Comparison of ENCODE assay signal across 8 mouse cellular contexts in the genomic region with DNA sequence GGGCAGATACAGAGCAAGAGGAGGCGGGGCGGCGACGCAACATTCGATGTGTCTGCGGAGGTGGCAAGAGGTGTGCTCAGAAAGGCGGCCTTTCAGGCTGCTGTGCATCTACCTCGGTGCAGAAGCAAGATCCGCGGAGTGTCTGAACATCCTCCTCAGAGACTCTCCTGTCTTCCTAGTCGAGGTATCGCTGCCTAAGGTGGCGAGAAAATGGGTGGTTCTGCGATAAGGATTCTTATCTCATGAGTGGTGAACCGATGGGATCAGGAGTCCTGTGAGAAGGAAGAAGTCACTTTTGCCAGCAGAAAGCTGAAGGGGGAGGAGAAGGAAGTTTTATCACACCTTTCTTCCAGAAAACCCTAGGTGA. TPM values are rescaled to one million over a fixed set of nuclear protein-coding genes. Genes with fewer than 3 reads are reported as not detected.
DNase-seq lines count a peak whose midpoint lies in the region; ATAC-seq and TF ChIP-seq lines count a peak whose summit lies in the region.

No protein-coding gene starts in this region.

- 1% methylated on average over 15 of the region's 15 CpGs for WGBS in liver, embryonic 12.5 days (ENCODE audit: insufficient replicate concordance)

- intact Hi-C loops in gastrocnemius, adult 2 months (cut with DNase I), result no loop called here

- H3K9ac ChIP-seq in liver, embryonic 12.5 days, result peak overlapping the region; percentile 47

- TF ChIP-seq POLR2A in testis, adult 2 months (IDR thresholded peaks at IDR 0.05; ENCODE audit: control insufficient read depth, low read depth, low read length), result no peak

- TF ChIP-seq CTCF in gastrocnemius, adult 2 months (IDR thresholded peaks at IDR 0.05), result no peak
- no peak for TF ChIP-seq CTCF in testis, adult 2 months (IDR thresholded peaks at IDR 0.05; ENCODE audit: control insufficient read depth, insufficient read depth, insufficient replicate concordance, low read depth, low read length)

- H3K27ac ChIP-seq in gastrocnemius, adult 2 months, result no peak overlapping the region
- peak overlapping the region; percentile 3; the same call in 1 of the 2 replicates for H3K27ac ChIP-seq in testis, adult 2 months (ENCODE audit: control insufficient read depth, insufficient read depth, low read depth, low read length)
- H3K27ac ChIP-seq in liver, embryonic 12.5 days, result no peak overlapping the region

- peaks cover 14% of the 10 kb centered on the region for H3K4me1 ChIP-seq in testis, adult 2 months (ENCODE audit: control insufficient read depth, insufficient read depth, low read length)
- H3K4me1 ChIP-seq in liver, embryonic 12.5 days, result peaks cover 64% of the 10 kb centered on the region

- no peak for DNase-seq in gastrocnemius, adult 2 months
- no peak for DNase-seq in gastrocnemius, adult 8-10 months (ENCODE audit: low spot score in 2 of 2)
- no peak for DNase-seq in testis, postnatal 14 days (ENCODE audit: low spot score)
- DNase-seq in ovary, postnatal 10 days (ENCODE audit: low spot score), result no peak
- no peak for DNase-seq in cerebellum, postnatal 25 days
- DNase-seq in cerebellum, adult 9-11 months, result no peak

- no peak for ATAC-seq in liver, embryonic 12.5 days

- H3K4me2 ChIP-seq in liver, embryonic 12.5 days, result peak overlapping the region; percentile 96

- peaks cover 2% of the 10 kb centered on the region for H3K27me3 ChIP-seq in testis, adult 2 months (ENCODE audit: control insufficient read depth, insufficient read depth, low read length)
- H3K27me3 ChIP-seq in liver, embryonic 12.5 days (replicated peaks), result peaks cover 64% of the 10 kb centered on the region

- no peaks in the 10 kb centered on the region for H3K36me3 ChIP-seq in testis, adult 2 months (ENCODE audit: control insufficient read depth, insufficient read depth, low read length)
- H3K36me3 ChIP-seq in liver, embryonic 12.5 days, result peaks cover 16% of the 10 kb centered on the region

- peak overlapping the region; percentile 81 for H3K4me3 ChIP-seq in gastrocnemius, adult 2 months
- H3K4me3 ChIP-seq in testis, adult 2 months (ENCODE audit: control insufficient read depth, low read depth, low read length), result peak overlapping the region; percentile 68
- H3K4me3 ChIP-seq in liver, embryonic 12.5 days, result peak overlapping the region; percentile 69

- no peaks in the 10 kb centered on the region for H3K9me3 ChIP-seq in liver, embryonic 12.5 days (replicated peaks)

RNA-seq across cellular contexts. Expression of gene Hic1, which starts 4.5 kb away (rescaled TPM):
- 1 to 10 TPM; 4.6 to 6.6 TPM for total RNA-seq in gastrocnemius, adult 2 months (2021)
- total RNA-seq in gastrocnemius, adult 8-10 months (2022), result 1 to 10 TPM; 2.7 to 5.0 (median 4.0) TPM
- polyA plus RNA-seq in testis, adult 2 months (2012; rRNA removed), result 1.3 and 1.7 TPM in 2 replicates
- polyA plus RNA-seq in liver, embryonic 12.5 days (2016; fragmentation: Nextera tagmentation; extraction: Ambion mirVana), result 4.6 and 5.8 TPM in 2 replicates

RNA-seq across cellular contexts. Expression of gene Ovca2, which starts 4.9 kb away (rescaled TPM):
- 1 to 10 TPM; 2.5 to 3.6 TPM for total RNA-seq in gastrocnemius, adult 2 months (2021)
- 1 to 10 TPM; 2.0 to 4.5 (median 2.3) TPM for total RNA-seq in gastrocnemius, adult 8-10 months (2022)
- 9.1 and 10.2 TPM in 2 replicates for polyA plus RNA-seq in testis, adult 2 months (2012; rRNA removed)
- polyA plus RNA-seq in liver, embryonic 12.5 days (2016; fragmentation: Nextera tagmentation; extraction: Ambion mirVana), result 17.6 and 17.9 TPM in 2 replicates

RNA-seq across cellular contexts. Expression of gene Dph1, which starts 17.3 kb away (rescaled TPM):
- 1 to 10 TPM; 5.5 to 6.2 TPM for total RNA-seq in gastrocnemius, adult 2 months (2021)
- total RNA-seq in gastrocnemius, adult 8-10 months (2022), result 1 to 10 TPM; 4.2 to 6.9 (median 5.4) TPM
- polyA plus RNA-seq in testis, adult 2 months (2012; rRNA removed), result 12.8 and 16.6 TPM in 2 replicates
- 19.7 and 20.5 TPM in 2 replicates for polyA plus RNA-seq in liver, embryonic 12.5 days (2016; fragmentation: Nextera tagmentation; extraction: Ambion mirVana)

RNA-seq across cellular contexts. Expression of gene Rtn4rl1, which starts 19.8 kb away (rescaled TPM):
- total RNA-seq in gastrocnemius, adult 2 months (2021), result 1 to 10 TPM in 1 of 2 experiments, under 1 TPM in 1; 0.54 to 1.1 TPM
- 1 to 10 TPM in 1 of 4 experiments, under 1 TPM in 3; 0.63 to 1.3 (median 0.94) TPM for total RNA-seq in gastrocnemius, adult 8-10 months (2022)
- polyA plus RNA-seq in testis, adult 2 months (2012; rRNA removed), result 3.1 and 3.3 TPM in 2 replicates
- polyA plus RNA-seq in liver, embryonic 12.5 days (2016; fragmentation: Nextera tagmentation; extraction: Ambion mirVana), result 1.2 and 1.3 TPM in 2 replicates
